Mouse (Mus musculus) lung, adult 2 months (tissue): ENCODE results near the gene Chil4.
"Not testable (repeated sequence)": the region's sequence is repeated elsewhere in the genome, so short reads cannot be mapped to it uniquely, and the experiment has no call there.

Experiments
- CTCF ChIP-seq: fragments of 200-500 bp; IDR thresholded peaks from 2 replicates; pipeline ENCODE4 v1.5.1; 2011; ENCODE audit warnings: mild to moderate bottlenecking, low read length, control low read depth; ENCODE audit not compliant: insufficient read depth
- POLR2A ChIP-seq: fragments of 200-500 bp; IDR thresholded peaks from 2 replicates; pipeline ENCODE4 v1.6.1; 2011; ENCODE audit warnings: low read depth, mild to moderate bottlenecking, control low read depth, low read length, borderline replicate concordance; ENCODE audit errors: extremely low read depth

GRCm38 (mm10) chr3:106257076-106257475 lies 37.8 kb upstream of the Chil4 start:
- not testable (repeated sequence) for TF ChIP-seq POLR2A, CTCF
